Mouse (Mus musculus) liver, adult 2 months (tissue): Measurements from ENCODE around the gene Ctc1.

Source experiments
- CTCF ChIP-seq: fragments of 200-500 bp; IDR thresholded peaks from 2 replicates; pipeline ENCODE4 v1.5.1; 2011; ENCODE audit warnings: low read depth, low read length, control low read depth
- POLR2A ChIP-seq: fragments of 200-500 bp; IDR thresholded peaks from 2 replicates; pipeline ENCODE4 v1.6.1; 2011; ENCODE audit warnings: low read length, control low read depth; ENCODE audit not compliant: insufficient read depth; ENCODE audit errors: extremely low read depth

- no peak for TF ChIP-seq POLR2A
- TF ChIP-seq CTCF: no peak
These were observed 64.6 kb downstream of the Ctc1 start for GRCm38 (mm10) chr11:69080102-69080854.
